Comparison of ENCODE assay signal across 10 mouse cellular contexts in the genomic region with DNA sequence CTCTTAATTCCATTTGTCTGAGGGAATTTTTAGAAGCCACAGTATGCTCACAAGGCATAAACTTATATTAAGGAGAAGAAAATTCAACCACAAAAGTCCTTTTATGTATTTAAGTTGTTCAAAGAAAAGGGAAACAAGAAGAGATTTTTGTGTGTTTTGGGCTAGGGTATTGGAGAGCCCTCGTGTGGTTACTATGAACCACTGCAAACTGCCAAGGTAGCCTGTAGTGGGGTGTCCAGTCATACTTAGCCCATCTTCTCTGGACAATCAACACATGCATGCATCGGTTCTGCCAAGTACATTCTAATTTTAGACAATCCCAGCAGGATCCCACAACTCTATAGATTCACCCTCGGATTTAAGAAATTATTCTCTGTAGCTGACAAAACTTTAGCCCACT.
A peak's percentile ranks its signal among the peaks of the same experiment; 100 is the strongest.
DNase-seq lines count a peak whose midpoint lies in the region; ATAC-seq and TF ChIP-seq lines count a peak whose summit lies in the region.
"Had no signal": no experiment of that assay in that cellular context is flagged by ENCODE, and none has a peak within 500 bp of the region (broad histone marks: within the 10 kb centered on the region; RNA-seq: fewer than 3 reads in every experiment).

No protein-coding gene starts in this region.

- H3K36me3 ChIP-seq in intestine, postnatal 0 days (ENCODE audit: control insufficient read depth, insufficient read depth), result no peaks in the 10 kb centered on the region
- H3K36me3 ChIP-seq: hindbrain, embryonic 10.5 days; liver, embryonic 13.5 days had no signal

- peaks cover 5% of the 10 kb centered on the region for H3K4me1 ChIP-seq in cerebellum, adult 2 months (ENCODE audit: control insufficient read depth, insufficient read depth, low read length)
- peaks cover 6% of the 10 kb centered on the region; the same call in 1 of the 2 replicates for H3K4me1 ChIP-seq in intestine, postnatal 0 days (replicated peaks; ENCODE audit: control insufficient read depth, insufficient read depth, low read length)
- H3K4me1 ChIP-seq: hindbrain, embryonic 10.5 days; liver, embryonic 13.5 days had no signal

- 14% methylated on average over 3 of the region's 3 CpGs for WGBS in cerebellum, adult 2 months
- 41% methylated on average over 3 of the region's 3 CpGs for WGBS in intestine, postnatal 0 days

- no peak overlapping the region for H3K4me2 ChIP-seq in intestine, postnatal 0 days (replicated peaks; ENCODE audit: low read depth)
- H3K4me2 ChIP-seq: liver, embryonic 13.5 days had no signal

- no peak for DNase-seq in cerebellum, adult 2 months
- no peak for DNase-seq in cerebellum, adult 18-20 months
- no peak for DNase-seq in layer of hippocampus, adult 2 months (ENCODE audit: low spot score in 2 of 2)
- DNase-seq in layer of hippocampus, postnatal 10 days (ENCODE audit: low spot score in 2 of 2), result no peak
- DNase-seq in ES-CJ7 (ENCODE audit: low read depth, low spot score), result peak; percentile 37
- DNase-seq in adrenal gland, postnatal 14 days, result no peak
- DNase-seq: liver, embryonic 13.5 days had no signal

- H3K9me3 ChIP-seq in intestine, postnatal 0 days (ENCODE audit: control insufficient read depth), result no peaks in the 10 kb centered on the region
- H3K9me3 ChIP-seq: hindbrain, embryonic 10.5 days; liver, embryonic 13.5 days had no signal

- H3K4me3 ChIP-seq in cerebellum, adult 2 months (replicated peaks; ENCODE audit: insufficient read depth, low read depth, low read length), result no peak overlapping the region
- no peak overlapping the region for H3K4me3 ChIP-seq in layer of hippocampus, adult 2 months
- no peak overlapping the region for H3K4me3 ChIP-seq in intestine, postnatal 0 days (ENCODE audit: low read depth, low read length)
- H3K4me3 ChIP-seq: hindbrain, embryonic 10.5 days; liver, embryonic 13.5 days had no signal

- no peak for TF ChIP-seq POLR2A in cerebellum, adult 2 months (IDR thresholded peaks at IDR 0.05; ENCODE audit: borderline replicate concordance, insufficient read depth, low read length)

- no peak for ATAC-seq in intestine, postnatal 0 days
- no peak for ATAC-seq in erythroid progenitor cell, adult 5-6 weeks (replicated peaks; ENCODE audit: low FRiP score, poor library complexity, severe bottlenecking)

- no peak overlapping the region for H3K9ac ChIP-seq in intestine, postnatal 0 days (ENCODE audit: low read depth, low read length)
- H3K9ac ChIP-seq: liver, embryonic 13.5 days had no signal

- TF ChIP-seq CTCF in cerebellum, adult 2 months (IDR thresholded peaks at IDR 0.05; ENCODE audit: borderline replicate concordance, insufficient read depth, low read depth, low read length), result peak; percentile 15; the same call in 1 of the 2 replicates
- TF ChIP-seq CTCF in layer of hippocampus, adult 2 months (conservative IDR thresholded peaks at IDR 0.05), result peak; percentile 84
- peak; percentile 75 for TF ChIP-seq CTCF in intestine, postnatal 0 days (IDR thresholded peaks at IDR 0.05; ENCODE audit: low read depth)

- no peak overlapping the region for H3K27ac ChIP-seq in cerebellum, adult 2 months (ENCODE audit: insufficient read depth, low read length)
- no peak overlapping the region for H3K27ac ChIP-seq in layer of hippocampus, adult 2 months
- H3K27ac ChIP-seq in intestine, postnatal 0 days (ENCODE audit: low read depth, low read length), result no peak overlapping the region
- H3K27ac ChIP-seq: hindbrain, embryonic 10.5 days; liver, embryonic 13.5 days had no signal

- H3K27me3 ChIP-seq in cerebellum, adult 2 months (ENCODE audit: control insufficient read depth, insufficient read depth, low read length), result no peaks in the 10 kb centered on the region
- no peaks in the 10 kb centered on the region for H3K27me3 ChIP-seq in intestine, postnatal 0 days (replicated peaks; ENCODE audit: control insufficient read depth, insufficient read depth, low read length)
- H3K27me3 ChIP-seq: liver, embryonic 13.5 days had no signal

Comparison
In these comparisons a context has a peak if more than half of its experiments do, and no peak if none do; other contexts are left out.
1. CTCF ChIP-seq: peak in every context shown above with its lines; median percentile 84 in layer of hippocampus, adult 2 months; 75 in intestine, postnatal 0 days; 15 in cerebellum, adult 2 months.